Mouse (Mus musculus): ENCODE data around the gene Pde9a. TPM values are rescaled to one million over a fixed set of nuclear protein-coding genes. Genes with fewer than 3 reads are reported as not detected.

Pde9a gene
- polyA plus RNA-seq, 1 experiment from 2014 or later: 36.7 TPM

- Histone ChIP-seq H3K27ac (ENCODE audit: low read depth) (no peak overlapping the region), H3K9me3 (ENCODE audit: low read depth, low read length) (no peaks in the 10 kb centered on the region), H3K36me3 (ENCODE audit: insufficient read depth) (no peaks in the 10 kb centered on the region), H3K27me3 (ENCODE audit: insufficient read depth, low read length) (no peaks in the 10 kb centered on the region), H3K9ac (no peak overlapping the region), H3K4me2 (no peak overlapping the region), H3K4me1 (ENCODE audit: insufficient read depth) (no peaks in the 10 kb centered on the region), H3K4me3 (ENCODE audit: low read depth, low read length) (no peak overlapping the region)
- TF ChIP-seq CTCF (IDR thresholded peaks at IDR 0.05; ENCODE audit: low read depth): no peak
- DNase-seq (no peak), ATAC-seq (ENCODE audit: insufficient read depth) (no peak)
Measured at GRCm38 (mm10) chr17:31370931-31371330, 15.1 kb upstream of the Pde9a start.

- no peaks in the 10 kb centered on the region for H3K9me3 ChIP-seq (ENCODE audit: low read depth, low read length)
- H3K27ac ChIP-seq (ENCODE audit: low read depth): no peak overlapping the region
- no peaks in the 10 kb centered on the region for H3K4me1 ChIP-seq (ENCODE audit: insufficient read depth)
- no peaks in the 10 kb centered on the region for H3K27me3 ChIP-seq (ENCODE audit: insufficient read depth, low read length)
- 11% methylated on average over 7 of the region's 7 CpGs for WGBS
- no peaks in the 10 kb centered on the region for H3K36me3 ChIP-seq (ENCODE audit: insufficient read depth)
- ATAC-seq (ENCODE audit: insufficient read depth): no peak
- H3K4me2 ChIP-seq: no peak overlapping the region
- H3K9ac ChIP-seq: no peak overlapping the region
- peak; percentile 94 for TF ChIP-seq CTCF (IDR thresholded peaks at IDR 0.05; ENCODE audit: low read depth)
- H3K4me3 ChIP-seq (ENCODE audit: low read depth, low read length): no peak overlapping the region
- peak; percentile 90 for DNase-seq
Measured at GRCm38 (mm10) chr17:31377961-31378360, 8.0 kb upstream of the Pde9a start.

- 70% methylated on average over 10 of the region's 10 CpGs for WGBS
- DNase-seq (no peak), ATAC-seq (ENCODE audit: insufficient read depth) (no peak)
- Histone ChIP-seq H3K36me3 (ENCODE audit: insufficient read depth) (no peaks in the 10 kb centered on the region), H3K9me3 (ENCODE audit: low read depth, low read length) (no peaks in the 10 kb centered on the region), H3K4me1 (ENCODE audit: insufficient read depth) (no peaks in the 10 kb centered on the region), H3K27me3 (ENCODE audit: insufficient read depth, low read length) (no peaks in the 10 kb centered on the region), H3K4me3 (ENCODE audit: low read depth, low read length) (no peak overlapping the region), H3K9ac (no peak overlapping the region), H3K27ac (ENCODE audit: low read depth) (no peak overlapping the region), H3K4me2 (no peak overlapping the region)
- TF ChIP-seq CTCF (IDR thresholded peaks at IDR 0.05; ENCODE audit: low read depth): no peak
Measured at GRCm38 (mm10) chr17:31378361-31378761, 7.6 kb upstream of the Pde9a start.

- H3K4me3 ChIP-seq (ENCODE audit: low read depth, low read length): no peak overlapping the region
- TF ChIP-seq CTCF (IDR thresholded peaks at IDR 0.05; ENCODE audit: low read depth): peak; percentile 25; the same call in 1 of the 2 replicates
- WGBS: 67% methylated on average over 2 of the region's 2 CpGs
- no peaks in the 10 kb centered on the region for H3K9me3 ChIP-seq (ENCODE audit: low read depth, low read length)
- DNase-seq (no peak), ATAC-seq (ENCODE audit: insufficient read depth) (no peak)
- no peaks in the 10 kb centered on the region for H3K36me3 ChIP-seq (ENCODE audit: insufficient read depth)
- no peak overlapping the region for H3K27ac ChIP-seq (ENCODE audit: low read depth)
- H3K9ac ChIP-seq: no peak overlapping the region
- H3K4me1 ChIP-seq (ENCODE audit: insufficient read depth): no peaks in the 10 kb centered on the region
- H3K27me3 ChIP-seq (ENCODE audit: insufficient read depth, low read length): no peaks in the 10 kb centered on the region
- no peak overlapping the region for H3K4me2 ChIP-seq
Measured at GRCm38 (mm10) chr17:31379086-31379485, 6.9 kb upstream of the Pde9a start.

- no peak overlapping the region for H3K4me2 ChIP-seq
- ATAC-seq (ENCODE audit: insufficient read depth): no peak
- H3K36me3 ChIP-seq (ENCODE audit: insufficient read depth): no peaks in the 10 kb centered on the region
- no peaks in the 10 kb centered on the region for H3K4me1 ChIP-seq (ENCODE audit: insufficient read depth)
- H3K9ac ChIP-seq: no peak overlapping the region
- no peak overlapping the region for H3K4me3 ChIP-seq (ENCODE audit: low read depth, low read length)
- no peak overlapping the region for H3K27ac ChIP-seq (ENCODE audit: low read depth)
- no peaks in the 10 kb centered on the region for H3K9me3 ChIP-seq (ENCODE audit: low read depth, low read length)
- DNase-seq: no peak
- no peaks in the 10 kb centered on the region for H3K27me3 ChIP-seq (ENCODE audit: insufficient read depth, low read length)
- WGBS: 70% methylated on average over 8 of the region's 8 CpGs
- TF ChIP-seq CTCF (IDR thresholded peaks at IDR 0.05; ENCODE audit: low read depth): no peak
Measured at GRCm38 (mm10) chr17:31379863-31380262, 6.1 kb upstream of the Pde9a start.

- Histone ChIP-seq H3K9me3 (ENCODE audit: low read depth, low read length) (no peaks in the 10 kb centered on the region), H3K27ac (ENCODE audit: low read depth) (no peak overlapping the region), H3K27me3 (ENCODE audit: insufficient read depth, low read length) (no peaks in the 10 kb centered on the region), H3K4me1 (ENCODE audit: insufficient read depth) (peaks cover 18% of the 10 kb centered on the region), H3K4me3 (ENCODE audit: low read depth, low read length) (no peak overlapping the region), H3K4me2 (no peak overlapping the region), H3K9ac (no peak overlapping the region), H3K36me3 (ENCODE audit: insufficient read depth) (no peaks in the 10 kb centered on the region)
- DNase-seq (no peak), ATAC-seq (ENCODE audit: insufficient read depth) (no peak)
- WGBS: 59% methylated on average over 6 of the region's 6 CpGs
- no peak for TF ChIP-seq CTCF (IDR thresholded peaks at IDR 0.05; ENCODE audit: low read depth)
Measured at GRCm38 (mm10) chr17:31383320-31383719, 2.7 kb upstream of the Pde9a start.

- no peak for TF ChIP-seq CTCF (IDR thresholded peaks at IDR 0.05; ENCODE audit: low read depth)
- no peak overlapping the region for H3K9ac ChIP-seq
- 8% methylated on average over 8 of the region's 8 CpGs for WGBS
- ATAC-seq (ENCODE audit: insufficient read depth) (peak; percentile 23; the same call in 1 of the 2 replicates), DNase-seq (peak; percentile 75)
- H3K4me1 ChIP-seq (ENCODE audit: insufficient read depth): peaks cover 34% of the 10 kb centered on the region
- no peak overlapping the region for H3K4me3 ChIP-seq (ENCODE audit: low read depth, low read length)
- H3K36me3 ChIP-seq (ENCODE audit: insufficient read depth): no peaks in the 10 kb centered on the region
- no peaks in the 10 kb centered on the region for H3K9me3 ChIP-seq (ENCODE audit: low read depth, low read length)
- H3K27ac ChIP-seq (ENCODE audit: low read depth): peak overlapping the region; percentile 72
- peak overlapping the region; percentile 89 for H3K4me2 ChIP-seq
- no peaks in the 10 kb centered on the region for H3K27me3 ChIP-seq (ENCODE audit: insufficient read depth, low read length)
Measured at GRCm38 (mm10) chr17:31384968-31385627, 912 bp upstream of the Pde9a start.
